Mouse (Mus musculus): ENCODE measurements around the gene Spns1. TPM values are rescaled to one million over a fixed set of nuclear protein-coding genes. Genes with fewer than 3 reads are reported as not detected.
"Not testable (repeated sequence)": the region's sequence is repeated elsewhere in the genome, so short reads cannot be mapped to it uniquely, and the experiment has no call there.

Spns1 gene
- polyA plus RNA-seq, 1 experiment from 2014 or later: 62.0 TPM

- no peak overlapping the region for H3K9ac ChIP-seq
- H3K27ac ChIP-seq: no peak overlapping the region
- no peaks in the 10 kb centered on the region for H3K9me3 ChIP-seq
- 90% methylated on average over 1 of the region's 1 CpGs for WGBS
- peaks cover 3% of the 10 kb centered on the region; the same call in 1 of the 2 replicates for H3K27me3 ChIP-seq
- no peak overlapping the region for H3K4me3 ChIP-seq
- H3K4me2 ChIP-seq: no peak overlapping the region
- H3K4me1 ChIP-seq: no peaks in the 10 kb centered on the region
- no peak for ATAC-seq (ENCODE audit: insufficient number of reproducible peaks, insufficient read depth, low FRiP score, low TSS enrichment, low read depth)
- no peaks in the 10 kb centered on the region for H3K36me3 ChIP-seq
Observed at GRCm38 (mm10) chr7:126335556-126335955, 41.7 kb downstream of the Spns1 start.

GRCm38 (mm10) chr7:126332691-126333090, 44.6 kb downstream of the Spns1 start:
- 84% methylated on average over 3 of the region's 3 CpGs for WGBS
- H3K9me3 ChIP-seq: no peaks in the 10 kb centered on the region
- H3K27me3 ChIP-seq: peaks cover 3% of the 10 kb centered on the region; the same call in 1 of the 2 replicates
- no peak overlapping the region for H3K27ac ChIP-seq
- no peaks in the 10 kb centered on the region for H3K4me1 ChIP-seq
- H3K4me3 ChIP-seq: no peak overlapping the region
- H3K4me2 ChIP-seq: no peak overlapping the region
- no peak for ATAC-seq (ENCODE audit: insufficient number of reproducible peaks, insufficient read depth, low FRiP score, low TSS enrichment, low read depth)
- no peaks in the 10 kb centered on the region for H3K36me3 ChIP-seq
- no peak overlapping the region for H3K9ac ChIP-seq

GRCm38 (mm10) chr7:126330693-126331092, 46.6 kb downstream of the Spns1 start:
- 58% methylated on average over 2 of the region's 2 CpGs for WGBS
- Histone ChIP-seq H3K4me3 (no peak overlapping the region), H3K4me1 (no peaks in the 10 kb centered on the region), H3K27me3 (peaks cover 13% of the 10 kb centered on the region; the same call in 1 of the 2 replicates), H3K4me2 (no peak overlapping the region), H3K9ac (no peak overlapping the region), H3K27ac (no peak overlapping the region), H3K36me3 (no peaks in the 10 kb centered on the region), H3K9me3 (no peaks in the 10 kb centered on the region)
- ATAC-seq (ENCODE audit: insufficient number of reproducible peaks, insufficient read depth, low FRiP score, low TSS enrichment, low read depth): no peak

- no peak for ATAC-seq (ENCODE audit: insufficient number of reproducible peaks, insufficient read depth, low FRiP score, low TSS enrichment, low read depth)
- H3K9me3 ChIP-seq: no peaks in the 10 kb centered on the region
- 0 out of 2 replicates have a peak, but pooled peaks cover under 1% of the 10 kb centered on the region for H3K4me1 ChIP-seq
- no peak overlapping the region for H3K9ac ChIP-seq
- peaks cover 15% of the 10 kb centered on the region for H3K27me3 ChIP-seq
- 86% methylated on average over 9 of the region's 9 CpGs for WGBS
- no peaks in the 10 kb centered on the region for H3K36me3 ChIP-seq
- no peak overlapping the region for H3K27ac ChIP-seq
- H3K4me3 ChIP-seq: no peak overlapping the region
- H3K4me2 ChIP-seq: no peak overlapping the region
Observed at GRCm38 (mm10) chr7:126329907-126330645, 47.2 kb downstream of the Spns1 start.

- not testable (repeated sequence) for H3K9me3 ChIP-seq; H3K9ac ChIP-seq; H3K4me2 ChIP-seq; ATAC-seq (ENCODE audit: insufficient number of reproducible peaks, insufficient read depth, low FRiP score, low TSS enrichment, low read depth); H3K36me3 ChIP-seq; H3K27ac ChIP-seq; H3K4me1 ChIP-seq; H3K4me3 ChIP-seq
- H3K27me3 ChIP-seq: peaks cover 25% of the 10 kb centered on the region
- 94% methylated on average over 5 of the region's 6 CpGs for WGBS
Observed at GRCm38 (mm10) chr7:126328848-126329247, 48.4 kb downstream of the Spns1 start.

- not testable (repeated sequence) for H3K9me3 ChIP-seq; H3K4me3 ChIP-seq; H3K4me2 ChIP-seq; ATAC-seq (ENCODE audit: insufficient number of reproducible peaks, insufficient read depth, low FRiP score, low TSS enrichment, low read depth); H3K4me1 ChIP-seq; H3K27ac ChIP-seq; H3K36me3 ChIP-seq; H3K9ac ChIP-seq
- WGBS: 19% methylated on average over 9 of the region's 9 CpGs
- peaks cover 22% of the 10 kb centered on the region for H3K27me3 ChIP-seq
Observed at GRCm38 (mm10) chr7:126325576-126326273, 51.5 kb downstream of the Spns1 start.

GRCm38 (mm10) chr7:126324791-126325190, 52.5 kb downstream of the Spns1 start:
- no peak overlapping the region for H3K4me2 ChIP-seq
- no peaks in the 10 kb centered on the region for H3K36me3 ChIP-seq
- H3K9me3 ChIP-seq: no peaks in the 10 kb centered on the region
- H3K9ac ChIP-seq: no peak overlapping the region
- no peak overlapping the region for H3K27ac ChIP-seq
- 35% methylated on average over 3 of the region's 3 CpGs for WGBS
- H3K4me1 ChIP-seq: peaks cover 5% of the 10 kb centered on the region; the same call in 1 of the 2 replicates
- peaks cover 22% of the 10 kb centered on the region for H3K27me3 ChIP-seq
- no peak overlapping the region for H3K4me3 ChIP-seq
- no peak for ATAC-seq (ENCODE audit: insufficient number of reproducible peaks, insufficient read depth, low FRiP score, low TSS enrichment, low read depth)

GRCm38 (mm10) chr7:126323729-126324128, 53.5 kb downstream of the Spns1 start:
- Histone ChIP-seq H3K4me1 (peaks cover 5% of the 10 kb centered on the region; the same call in 1 of the 2 replicates), H3K36me3 (no peaks in the 10 kb centered on the region), H3K27me3 (peaks cover 22% of the 10 kb centered on the region), H3K27ac (no peak overlapping the region), H3K4me2 (no peak overlapping the region), H3K9me3 (no peaks in the 10 kb centered on the region), H3K9ac (no peak overlapping the region), H3K4me3 (no peak overlapping the region)
- ATAC-seq (ENCODE audit: insufficient number of reproducible peaks, insufficient read depth, low FRiP score, low TSS enrichment, low read depth): no peak
- WGBS: 7% methylated on average over 11 of the region's 11 CpGs

Small RNAs within 50 kb of the gene (microRNA-seq; reads per million reads assigned to microRNA genes)
- not detected for gene Mir7058

Other genes starting within 250 kb of the Spns1 start
- gene Xpo6, start 176.9 kb downstream of the Spns1 start, polyA plus RNA-seq (2015; fragmentation: Nextera tagmentation; extraction: Ambion mirVana): 59.0 and 60.5 TPM in 2 replicates
- gene Sbk1, start 104.8 kb downstream of the Spns1 start, polyA plus RNA-seq (2015; fragmentation: Nextera tagmentation; extraction: Ambion mirVana): 54.3 and 58.9 TPM in 2 replicates
- gene Lat, start 7.9 kb downstream of the Spns1 start, polyA plus RNA-seq (2015; fragmentation: Nextera tagmentation; extraction: Ambion mirVana): 2.7 and 4.6 TPM in 2 replicates
- gene Nfatc2ip, start 19.3 kb upstream of the Spns1 start, polyA plus RNA-seq (2015; fragmentation: Nextera tagmentation; extraction: Ambion mirVana): 2.9 and 3.1 TPM in 2 replicates
- 0.37 TPM in 1 of 2 replicates, not detected in the other for gene Cd19, start 37.4 kb upstream of the Spns1 start, polyA plus RNA-seq (2015; fragmentation: Nextera tagmentation; extraction: Ambion mirVana)
- 30.8 and 34.0 TPM in 2 replicates for gene Rabep2, start 51.3 kb upstream of the Spns1 start, polyA plus RNA-seq (2015; fragmentation: Nextera tagmentation; extraction: Ambion mirVana)
- 7.9 and 11.5 TPM in 2 replicates for gene Atp2a1, start 85.7 kb upstream of the Spns1 start, polyA plus RNA-seq (2015; fragmentation: Nextera tagmentation; extraction: Ambion mirVana)
- 53.4 and 57.8 TPM in 2 replicates for gene Sh2b1, start 98.0 kb upstream of the Spns1 start, polyA plus RNA-seq (2015; fragmentation: Nextera tagmentation; extraction: Ambion mirVana)
- 129 and 131 TPM in 2 replicates for gene Tufm, start 109.9 kb upstream of the Spns1 start, polyA plus RNA-seq (2015; fragmentation: Nextera tagmentation; extraction: Ambion mirVana)
- 54.0 and 56.8 TPM in 2 replicates for gene Atxn2l, start 126.0 kb upstream of the Spns1 start, polyA plus RNA-seq (2015; fragmentation: Nextera tagmentation; extraction: Ambion mirVana)
- gene Eif3c, start 189.0 kb upstream of the Spns1 start, polyA plus RNA-seq (2015; fragmentation: Nextera tagmentation; extraction: Ambion mirVana): 199 and 205 TPM in 2 replicates
- 0.59 and 0.65 TPM in 2 replicates for gene Apobr, start 207.5 kb upstream of the Spns1 start, polyA plus RNA-seq (2015; fragmentation: Nextera tagmentation; extraction: Ambion mirVana)
- gene Cln3, start 208.4 kb upstream of the Spns1 start, polyA plus RNA-seq (2015; fragmentation: Nextera tagmentation; extraction: Ambion mirVana): 34.0 and 37.9 TPM in 2 replicates
- not detected in 2 replicates for gene Il27, start 217.5 kb upstream of the Spns1 start, polyA plus RNA-seq (2015; fragmentation: Nextera tagmentation; extraction: Ambion mirVana)

All from embryonic facial prominence, embryonic 13.5 days (tissue).